Mouse (Mus musculus): Measurements from ENCODE around the gene Ttll1. TPM values are rescaled to one million over a fixed set of nuclear protein-coding genes. Genes with fewer than 3 reads are reported as not detected.

Ttll1 gene
- polyA plus RNA-seq, 1 experiment from 2014 or later: 35.3 TPM

DNA sequence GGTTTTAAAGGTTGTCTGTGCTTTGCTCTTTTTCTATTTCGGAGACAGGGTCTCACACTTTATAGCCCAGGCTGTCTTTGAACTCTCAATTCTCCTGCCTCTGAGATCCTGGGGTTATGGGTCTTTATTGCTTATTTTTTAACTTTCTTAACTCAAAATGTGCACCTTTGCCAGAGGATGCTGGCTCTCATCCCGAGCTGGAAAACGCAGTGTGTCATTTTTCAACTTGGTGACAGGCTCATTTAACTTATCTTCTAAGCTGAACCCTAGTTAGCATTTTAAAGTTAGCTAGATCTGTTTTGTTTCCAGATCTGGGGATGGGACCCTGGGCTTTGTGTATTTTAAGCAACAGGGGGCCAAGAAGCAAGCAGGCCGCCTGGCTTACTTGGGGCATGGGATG, 18.2 kb upstream of the Ttll1 start:
- peaks cover 29% of the 10 kb centered on the region for H3K27me3 ChIP-seq (ENCODE audit: control insufficient read depth, insufficient read depth, low read length)
- no peaks in the 10 kb centered on the region for H3K9me3 ChIP-seq (ENCODE audit: control insufficient read depth, low read length)
- H3K4me1 ChIP-seq (replicated peaks; ENCODE audit: control insufficient read depth, insufficient read depth, low read length): peaks cover 11% of the 10 kb centered on the region; the same call in 1 of the 2 replicates
- H3K9ac ChIP-seq (ENCODE audit: low read length): no peak overlapping the region
- ATAC-seq (replicated peaks; ENCODE audit: low FRiP score) (no peak), DNase-seq (ENCODE audit: low spot score) (no peak)
- H3K36me3 ChIP-seq (ENCODE audit: control insufficient read depth, insufficient read depth, low read length): no peaks in the 10 kb centered on the region
- WGBS: 82% methylated on average over 4 of the region's 4 CpGs
- H3K4me3 ChIP-seq (ENCODE audit: low read depth, low read length): no peak overlapping the region
- H3K4me2 ChIP-seq (ENCODE audit: low read depth, low read length, severe bottlenecking): no peak overlapping the region
- no peak overlapping the region for H3K27ac ChIP-seq (ENCODE audit: low read depth, low read length)

DNA sequence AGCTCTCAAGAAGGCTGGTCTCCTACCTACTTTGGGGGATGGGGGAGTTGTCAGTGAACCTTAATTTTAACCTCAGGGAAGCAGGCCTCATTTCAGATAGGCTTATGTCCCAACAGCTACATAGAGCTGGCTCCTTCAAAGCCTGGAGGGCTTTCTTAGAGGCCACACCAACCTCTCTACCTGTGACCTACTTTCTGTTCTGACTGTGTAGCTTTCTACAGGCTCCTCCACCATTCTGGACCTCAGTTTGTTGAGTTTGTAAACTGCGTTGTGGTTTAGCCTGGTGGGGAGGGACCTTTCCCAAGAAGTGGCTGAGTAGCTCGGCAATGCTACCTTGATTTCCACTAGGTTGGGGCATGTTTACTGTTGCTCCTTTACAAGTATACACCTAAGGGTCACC, 17.1 kb upstream of the Ttll1 start:
- ATAC-seq (replicated peaks; ENCODE audit: low FRiP score) (no peak), DNase-seq (ENCODE audit: low spot score) (no peak)
- H3K4me2 ChIP-seq (ENCODE audit: low read depth, low read length, severe bottlenecking): no peak overlapping the region
- no peak overlapping the region for H3K9ac ChIP-seq (ENCODE audit: low read length)
- peaks cover 11% of the 10 kb centered on the region; the same call in 1 of the 2 replicates for H3K4me1 ChIP-seq (replicated peaks; ENCODE audit: control insufficient read depth, insufficient read depth, low read length)
- WGBS: 75% methylated on average over 2 of the region's 2 CpGs
- H3K4me3 ChIP-seq (ENCODE audit: low read depth, low read length): no peak overlapping the region
- no peaks in the 10 kb centered on the region for H3K9me3 ChIP-seq (ENCODE audit: control insufficient read depth, low read length)
- no peaks in the 10 kb centered on the region for H3K36me3 ChIP-seq (ENCODE audit: control insufficient read depth, insufficient read depth, low read length)
- peaks cover 29% of the 10 kb centered on the region for H3K27me3 ChIP-seq (ENCODE audit: control insufficient read depth, insufficient read depth, low read length)
- H3K27ac ChIP-seq (ENCODE audit: low read depth, low read length): no peak overlapping the region

DNA sequence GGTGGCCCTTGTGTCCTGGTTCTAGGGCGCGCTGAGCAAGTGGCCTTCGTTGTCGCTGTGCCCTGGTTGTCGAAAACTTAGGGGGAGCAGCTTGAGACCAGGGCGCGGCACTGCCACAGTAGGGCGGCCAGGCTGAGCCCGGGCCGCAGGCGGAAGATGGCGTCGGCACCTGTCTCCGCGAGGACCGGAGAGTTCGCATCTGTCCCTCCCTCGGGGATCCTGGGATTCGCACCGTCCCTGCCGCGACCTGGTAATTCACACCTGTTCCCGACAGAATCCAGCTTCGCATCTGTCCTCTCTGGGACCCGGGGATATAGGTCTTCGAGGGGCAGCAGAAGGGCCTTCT, 16.4 kb upstream of the Ttll1 start:
- H3K27ac ChIP-seq (ENCODE audit: low read depth, low read length): no peak overlapping the region
- H3K4me1 ChIP-seq (replicated peaks; ENCODE audit: control insufficient read depth, insufficient read depth, low read length): peaks cover 11% of the 10 kb centered on the region; the same call in 1 of the 2 replicates

DNA sequence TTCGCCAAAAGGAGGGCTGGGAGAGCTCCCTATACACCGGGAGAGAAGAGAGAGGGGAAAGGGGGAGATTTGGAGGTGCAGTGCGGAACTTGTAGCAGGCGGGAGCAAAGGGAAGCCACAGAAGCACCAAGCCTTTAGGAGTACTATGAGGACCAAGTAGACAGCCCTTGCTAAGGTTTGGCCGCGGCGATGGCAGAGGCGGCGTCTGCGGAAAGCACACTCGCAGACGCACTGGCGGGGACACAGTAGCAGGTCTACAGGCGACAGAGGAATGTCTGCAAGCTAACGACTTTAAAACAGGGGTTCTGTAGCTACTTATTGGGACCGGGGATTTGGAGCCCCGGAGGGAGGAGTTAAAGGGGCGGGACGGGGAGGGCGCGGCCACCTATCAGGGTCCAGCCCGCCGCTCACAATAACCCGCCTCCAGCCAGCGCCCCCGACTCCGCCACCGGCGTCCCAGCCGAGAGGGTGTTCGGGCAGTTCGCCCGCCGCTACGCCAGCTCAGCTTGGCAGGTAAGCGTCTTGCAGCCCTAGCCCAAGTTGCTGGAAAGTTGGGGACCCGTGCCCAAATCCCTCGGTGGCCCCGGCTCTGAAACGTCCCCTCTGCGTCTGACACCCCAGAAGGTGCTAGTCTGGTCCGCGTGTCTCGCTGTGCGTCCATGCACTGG, 15.9 kb upstream of the Ttll1 start, which contains the start of gene Bik:
Gene Bik, plus strand, starts transcription at position 439 of the 668 bp plus-strand sequence.
- Histone ChIP-seq H3K9me3 (ENCODE audit: control insufficient read depth, low read length) (no peaks in the 10 kb centered on the region), H3K4me1 (replicated peaks; ENCODE audit: control insufficient read depth, insufficient read depth, low read length) (peaks cover 11% of the 10 kb centered on the region; the same call in 1 of the 2 replicates), H3K27me3 (ENCODE audit: control insufficient read depth, insufficient read depth, low read length) (peaks cover 29% of the 10 kb centered on the region), H3K27ac (ENCODE audit: low read depth, low read length) (no peak within 1 kb of the TSS), H3K9ac (ENCODE audit: low read length) (peak within 1 kb of the TSS; percentile 55), H3K4me2 (ENCODE audit: low read depth, low read length, severe bottlenecking) (peak within 1 kb of the TSS; percentile 96), H3K36me3 (ENCODE audit: control insufficient read depth, insufficient read depth, low read length) (no peaks in the 10 kb centered on the region), H3K4me3 (ENCODE audit: low read depth, low read length) (peak within 1 kb of the TSS; percentile 54)
- ATAC-seq (replicated peaks; ENCODE audit: low FRiP score): peak; percentile 67
- DNase-seq (ENCODE audit: low spot score): peak; percentile 85
- under 1% methylated on average over 44 of the region's 45 CpGs for WGBS

More for the DNA sequence above, 16.4 kb upstream of the Ttll1 start:
- H3K4me2 ChIP-seq (ENCODE audit: low read depth, low read length, severe bottlenecking): peak overlapping the region; percentile 96
- H3K27me3 ChIP-seq (ENCODE audit: control insufficient read depth, insufficient read depth, low read length): peaks cover 29% of the 10 kb centered on the region
- H3K4me3 ChIP-seq (ENCODE audit: low read depth, low read length): peak overlapping the region; percentile 54
- DNase-seq (ENCODE audit: low spot score) (peak; percentile 61), ATAC-seq (replicated peaks; ENCODE audit: low FRiP score) (no peak)
- peak overlapping the region; percentile 55 for H3K9ac ChIP-seq (ENCODE audit: low read length)
- H3K9me3 ChIP-seq (ENCODE audit: control insufficient read depth, low read length): no peaks in the 10 kb centered on the region
- no peaks in the 10 kb centered on the region for H3K36me3 ChIP-seq (ENCODE audit: control insufficient read depth, insufficient read depth, low read length)
- 1% methylated on average over 26 of the region's 26 CpGs for WGBS

DNA sequence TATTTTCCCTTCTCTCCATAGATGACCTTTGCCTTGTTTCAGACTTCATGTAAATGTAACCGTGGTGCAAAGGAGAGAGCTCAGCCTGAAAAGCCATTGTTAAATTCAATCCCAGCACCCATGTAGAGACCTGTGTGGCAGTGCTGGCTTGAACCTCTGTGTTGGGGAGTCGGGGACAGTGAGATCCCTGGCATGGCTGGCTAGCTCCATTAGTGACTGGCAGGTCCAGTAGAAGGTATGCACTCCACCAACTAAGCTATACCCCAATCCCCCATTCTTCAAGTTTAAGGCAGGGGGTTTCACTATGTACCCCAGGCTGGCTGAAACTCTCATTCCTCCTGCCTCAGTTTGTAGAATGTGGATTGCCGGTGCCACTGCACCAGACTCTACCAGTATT, 13.6 kb upstream of the Ttll1 start:
- Histone ChIP-seq H3K4me2 (ENCODE audit: low read depth, low read length, severe bottlenecking) (no peak overlapping the region), H3K27me3 (ENCODE audit: control insufficient read depth, insufficient read depth, low read length) (peaks cover 29% of the 10 kb centered on the region), H3K4me3 (ENCODE audit: low read depth, low read length) (no peak overlapping the region), H3K9ac (ENCODE audit: low read length) (no peak overlapping the region), H3K9me3 (ENCODE audit: control insufficient read depth, low read length) (no peaks in the 10 kb centered on the region), H3K4me1 (replicated peaks; ENCODE audit: control insufficient read depth, insufficient read depth, low read length) (peaks cover 11% of the 10 kb centered on the region; the same call in 1 of the 2 replicates), H3K36me3 (ENCODE audit: control insufficient read depth, insufficient read depth, low read length) (no peaks in the 10 kb centered on the region), H3K27ac (ENCODE audit: low read depth, low read length) (no peak overlapping the region)
- WGBS: 83% methylated on average over 3 of the region's 3 CpGs
- DNase-seq (ENCODE audit: low spot score) (no peak), ATAC-seq (replicated peaks; ENCODE audit: low FRiP score) (no peak)

DNA sequence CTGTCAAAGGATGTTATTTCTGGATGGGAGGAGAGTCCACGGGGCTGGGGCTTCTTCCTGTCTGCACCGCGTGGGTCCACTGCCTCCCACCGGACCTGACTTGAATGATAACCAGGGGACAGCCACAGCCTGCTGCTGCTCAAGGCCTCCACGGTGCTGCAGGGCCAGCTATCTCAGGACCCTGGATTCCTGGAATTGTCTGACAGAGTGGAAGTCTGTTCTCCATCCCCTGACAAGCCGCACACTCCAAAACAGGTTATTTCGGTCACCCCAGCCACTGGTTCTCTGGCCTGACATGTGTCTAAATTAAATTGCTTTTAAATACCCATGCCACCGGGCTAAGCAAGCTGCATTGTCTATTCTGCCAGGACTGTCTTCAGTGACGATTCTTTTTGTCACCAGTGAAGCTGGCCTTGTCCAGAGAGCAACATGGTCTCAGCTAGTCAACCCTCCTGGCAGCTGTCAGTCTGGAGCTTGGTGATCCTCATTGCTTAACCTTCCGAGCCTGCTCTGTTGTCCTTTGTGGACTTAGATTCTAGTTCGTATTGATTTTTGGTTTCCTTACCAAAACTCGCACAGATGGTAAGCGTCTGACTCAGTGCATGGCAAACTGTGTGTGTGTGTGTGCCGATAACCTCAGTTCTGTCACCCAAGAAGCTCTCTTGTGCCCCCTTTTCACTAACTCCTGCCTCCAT, 13.1 kb upstream of the Ttll1 start:
- Histone ChIP-seq H3K4me3 (ENCODE audit: low read depth, low read length) (no peak overlapping the region), H3K9me3 (ENCODE audit: control insufficient read depth, low read length) (no peaks in the 10 kb centered on the region), H3K4me1 (replicated peaks; ENCODE audit: control insufficient read depth, insufficient read depth, low read length) (peaks cover 11% of the 10 kb centered on the region; the same call in 1 of the 2 replicates), H3K36me3 (ENCODE audit: control insufficient read depth, insufficient read depth, low read length) (no peaks in the 10 kb centered on the region), H3K27ac (ENCODE audit: low read depth, low read length) (no peak overlapping the region), H3K27me3 (ENCODE audit: control insufficient read depth, insufficient read depth, low read length) (peaks cover 29% of the 10 kb centered on the region), H3K4me2 (ENCODE audit: low read depth, low read length, severe bottlenecking) (no peak overlapping the region), H3K9ac (ENCODE audit: low read length) (no peak overlapping the region)
- ATAC-seq (replicated peaks; ENCODE audit: low FRiP score) (no peak), DNase-seq (ENCODE audit: low spot score) (no peak)
- 69% methylated on average over 14 of the region's 14 CpGs for WGBS

DNA sequence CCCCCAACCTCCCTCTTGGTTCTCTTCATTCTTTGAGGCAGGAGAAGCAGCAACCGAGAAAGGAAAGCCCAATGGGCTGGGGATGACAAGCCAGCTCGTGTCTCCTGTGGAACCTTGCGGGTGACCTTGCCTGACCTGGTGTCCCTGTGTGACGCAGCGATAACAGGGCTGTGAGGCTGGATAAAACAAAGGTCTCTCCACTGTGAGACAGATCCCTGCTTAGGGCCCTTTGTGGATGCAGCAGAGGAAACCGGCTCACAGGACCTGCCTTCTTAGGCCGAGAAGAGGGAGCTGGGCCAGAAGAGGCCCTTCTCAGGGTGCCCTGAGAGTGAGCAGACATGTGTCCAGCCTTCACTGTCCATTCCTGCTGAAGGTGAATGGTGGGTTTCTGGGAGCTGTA, 12.5 kb upstream of the Ttll1 start:
- Histone ChIP-seq H3K9ac (ENCODE audit: low read length) (no peak overlapping the region), H3K27ac (ENCODE audit: low read depth, low read length) (no peak overlapping the region), H3K4me2 (ENCODE audit: low read depth, low read length, severe bottlenecking) (no peak overlapping the region), H3K36me3 (ENCODE audit: control insufficient read depth, insufficient read depth, low read length) (no peaks in the 10 kb centered on the region), H3K9me3 (ENCODE audit: control insufficient read depth, low read length) (no peaks in the 10 kb centered on the region), H3K4me1 (replicated peaks; ENCODE audit: control insufficient read depth, insufficient read depth, low read length) (peaks cover 11% of the 10 kb centered on the region; the same call in 1 of the 2 replicates), H3K4me3 (ENCODE audit: low read depth, low read length) (no peak overlapping the region), H3K27me3 (ENCODE audit: control insufficient read depth, insufficient read depth, low read length) (peaks cover 26% of the 10 kb centered on the region)
- no peak for DNase-seq (ENCODE audit: low spot score)
- 24% methylated on average over 7 of the region's 7 CpGs for WGBS
- no peak for ATAC-seq (replicated peaks; ENCODE audit: low FRiP score)

DNA sequence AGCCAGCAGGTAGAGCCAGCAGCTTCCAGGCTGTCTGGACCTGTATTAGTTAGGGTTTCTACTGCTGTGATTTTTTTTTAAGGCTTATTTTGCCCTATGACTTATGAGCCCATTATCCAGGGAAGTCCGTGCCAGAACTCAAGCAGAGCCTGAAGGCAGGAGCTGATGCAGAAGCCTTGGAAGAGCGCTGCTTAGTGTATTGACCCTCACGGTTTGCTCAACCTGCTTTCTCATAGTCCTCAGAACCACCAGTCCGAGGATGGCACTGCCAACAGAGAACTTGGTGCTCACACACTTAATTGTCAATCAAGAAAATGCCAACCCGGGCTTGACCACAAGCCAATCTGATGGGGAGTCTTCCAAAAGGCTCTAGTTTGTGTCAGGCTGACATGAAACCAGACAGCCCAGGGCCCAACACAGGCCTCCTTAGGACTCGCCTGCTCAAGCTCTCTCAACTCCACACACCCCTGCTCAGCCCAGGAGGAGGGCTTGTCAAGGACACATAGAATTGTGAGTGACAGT, 10.2 kb upstream of the Ttll1 start:
- H3K9ac ChIP-seq (ENCODE audit: low read length): no peak overlapping the region
- H3K4me3 ChIP-seq (ENCODE audit: low read depth, low read length): no peak overlapping the region
- H3K27ac ChIP-seq (ENCODE audit: low read depth, low read length): no peak overlapping the region
- peaks cover 7% of the 10 kb centered on the region for H3K27me3 ChIP-seq (ENCODE audit: control insufficient read depth, insufficient read depth, low read length)
- H3K4me2 ChIP-seq (ENCODE audit: low read depth, low read length, severe bottlenecking): no peak overlapping the region
- H3K4me1 ChIP-seq (replicated peaks; ENCODE audit: control insufficient read depth, insufficient read depth, low read length): no peaks in the 10 kb centered on the region; the same call in 1 of the 2 replicates
- ATAC-seq (replicated peaks; ENCODE audit: low FRiP score): no peak
- DNase-seq (ENCODE audit: low spot score): no peak
- H3K36me3 ChIP-seq (ENCODE audit: control insufficient read depth, insufficient read depth, low read length): no peaks in the 10 kb centered on the region
- H3K9me3 ChIP-seq (ENCODE audit: control insufficient read depth, low read length): no peaks in the 10 kb centered on the region
- 84% methylated on average over 6 of the region's 6 CpGs for WGBS

Measured in forebrain, embryonic 11.5 days (tissue).